Mouse (Mus musculus) liver, postnatal 0 days (tissue): ENCODE results near the gene Gm11146.

Experiments used
- CTCF ChIP-seq: sonication (generic); IDR thresholded peaks from 2 replicates; pipeline ENCODE4 v1.5.1; 2016; ENCODE audit warnings: antibody characterized with exemption, low read depth
- EP300 ChIP-seq: IDR thresholded peaks from 2 replicates; pipeline ENCODE4 v1.6.1; 2016; ENCODE audit warnings: antibody characterized with exemption, low read depth, mild to moderate bottlenecking

- TF ChIP-seq CTCF (no peak), EP300 (no peak)
Measured at GRCm38 (mm10) chr16:77602581-77602980, 687 bp upstream of the Gm11146 start.
